Mouse (Mus musculus) liver, adult 2 months (tissue): Measurements from ENCODE around the gene Dmpk. TPM values are rescaled to one million over a fixed set of nuclear protein-coding genes. Genes with fewer than 3 reads are reported as not detected.

Experiments
- DNase-seq: peaks from one replicate; pipeline ENCODE4 v3.0.0-alpha.2; 2011; ENCODE audit warnings: low read depth, low spot score; ENCODE audit errors: extremely low read depth
- H3K27ac ChIP-seq: fragments of 200-500 bp; replicated peaks from 2 replicates; pipeline ENCODE4 v1.5.1; 2012; ENCODE audit warnings: low read depth, mild to moderate bottlenecking, control low read depth, inconsistent platforms, low read length; ENCODE audit not compliant: insufficient read depth
- H3K27me3 ChIP-seq: fragments of 200-500 bp; 2 replicates; pipeline ENCODE4 v1.6.1; 2012; ENCODE audit warnings: mild to moderate bottlenecking, moderate library complexity, low read length, inconsistent platforms; ENCODE audit not compliant: control insufficient read depth, insufficient read depth
- H3K36me3 ChIP-seq: fragments of 200-500 bp; 2 replicates; pipeline ENCODE4 v1.6.1; 2012; ENCODE audit warnings: low read length, inconsistent platforms; ENCODE audit not compliant: control insufficient read depth, insufficient read depth
- H3K4me1 ChIP-seq: fragments of 200-500 bp; 2 replicates; pipeline ENCODE4 v1.6.1; 2011; ENCODE audit warnings: low read length; ENCODE audit not compliant: control insufficient read depth, insufficient read depth
- H3K4me3 ChIP-seq: fragments of 200-500 bp; 2 replicates; pipeline ENCODE4 v1.5.1; 2011; ENCODE audit warnings: low read depth, mild to moderate bottlenecking, control low read depth, low read length, moderate library complexity; ENCODE audit not compliant: insufficient read depth
- H3K79me2 ChIP-seq: fragments of 200-500 bp; 2 replicates; pipeline ENCODE4 v1.6.1; 2012; ENCODE audit warnings: inconsistent platforms, mild to moderate bottlenecking, low read length, moderate library complexity; ENCODE audit not compliant: control insufficient read depth, insufficient read depth
- H3K9ac ChIP-seq: fragments of 200-500 bp; 2 replicates; pipeline ENCODE4 v1.6.1; 2012; ENCODE audit warnings: low read depth, mild to moderate bottlenecking, control low read depth, inconsistent platforms, low read length
- CTCF ChIP-seq: fragments of 200-500 bp; IDR thresholded peaks from 2 replicates; pipeline ENCODE4 v1.5.1; 2011; ENCODE audit warnings: low read depth, low read length, control low read depth
- POLR2A ChIP-seq: fragments of 200-500 bp; IDR thresholded peaks from 2 replicates; pipeline ENCODE4 v1.6.1; 2011; ENCODE audit warnings: low read length, control low read depth; ENCODE audit not compliant: insufficient read depth; ENCODE audit errors: extremely low read depth
- WGBS: fragments of 180-500 bp; shearing (Covaris S2); methylation state at CpG from one replicate; pipeline ENCODE4 v1.1.7; 2018; 5-methylcytosine and 5-hydroxymethylcytosine counted together
- polyA plus RNA-seq: library from polyadenylated mRNA; depleted of rRNA; stranded (reverse); fragments of >200 nt; gene quantifications from 2 replicates; pipeline ENCODE4 v1.2.3, GENCODE M21; 2012
- total RNA-seq: library from RNA; depleted of rRNA; stranded (reverse); fragments of >200 nt; gene quantifications from 2 replicates; pipeline ENCODE4 v1.2.3, GENCODE M21; 2014

Gene Dmpk
- total and polyA plus RNA-seq, 2 experiments = 13.6 to 76.4 TPM

DNA sequence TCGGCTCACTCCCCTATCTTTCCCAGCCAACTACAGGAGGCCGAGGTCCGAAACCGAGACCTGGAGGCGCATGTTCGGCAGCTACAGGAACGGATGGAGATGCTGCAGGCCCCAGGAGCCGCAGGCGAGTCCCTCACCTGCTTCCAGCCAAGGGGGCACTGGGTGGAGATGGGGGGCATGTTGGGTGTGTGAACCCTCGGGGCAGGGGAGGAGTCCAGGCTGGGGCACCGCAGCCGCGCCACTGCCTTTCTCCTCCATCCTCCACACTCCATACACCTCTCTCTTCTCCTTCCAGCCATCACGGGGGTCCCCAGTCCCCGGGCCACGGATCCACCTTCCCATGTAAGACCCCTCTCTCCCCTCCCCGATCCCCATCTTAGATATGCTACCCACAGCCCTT, 8.3 kb downstream of the Dmpk start:
- no peak for DNase-seq
- H3K4me1 ChIP-seq = peaks cover 8% of the 10 kb centered on the region
- no peak overlapping the region for H3K27ac ChIP-seq
- H3K79me2 ChIP-seq = peaks cover 3% of the 10 kb centered on the region; the same call in 1 of the 2 replicates
- H3K4me3 ChIP-seq = no peak overlapping the region
- TF ChIP-seq CTCF (no peak), POLR2A (no peak)
- H3K36me3 ChIP-seq = no peaks in the 10 kb centered on the region
- H3K9ac ChIP-seq = no peak overlapping the region
- WGBS = 84% methylated on average over 17 of the region's 17 CpGs
- no peaks in the 10 kb centered on the region for H3K27me3 ChIP-seq

DNA sequence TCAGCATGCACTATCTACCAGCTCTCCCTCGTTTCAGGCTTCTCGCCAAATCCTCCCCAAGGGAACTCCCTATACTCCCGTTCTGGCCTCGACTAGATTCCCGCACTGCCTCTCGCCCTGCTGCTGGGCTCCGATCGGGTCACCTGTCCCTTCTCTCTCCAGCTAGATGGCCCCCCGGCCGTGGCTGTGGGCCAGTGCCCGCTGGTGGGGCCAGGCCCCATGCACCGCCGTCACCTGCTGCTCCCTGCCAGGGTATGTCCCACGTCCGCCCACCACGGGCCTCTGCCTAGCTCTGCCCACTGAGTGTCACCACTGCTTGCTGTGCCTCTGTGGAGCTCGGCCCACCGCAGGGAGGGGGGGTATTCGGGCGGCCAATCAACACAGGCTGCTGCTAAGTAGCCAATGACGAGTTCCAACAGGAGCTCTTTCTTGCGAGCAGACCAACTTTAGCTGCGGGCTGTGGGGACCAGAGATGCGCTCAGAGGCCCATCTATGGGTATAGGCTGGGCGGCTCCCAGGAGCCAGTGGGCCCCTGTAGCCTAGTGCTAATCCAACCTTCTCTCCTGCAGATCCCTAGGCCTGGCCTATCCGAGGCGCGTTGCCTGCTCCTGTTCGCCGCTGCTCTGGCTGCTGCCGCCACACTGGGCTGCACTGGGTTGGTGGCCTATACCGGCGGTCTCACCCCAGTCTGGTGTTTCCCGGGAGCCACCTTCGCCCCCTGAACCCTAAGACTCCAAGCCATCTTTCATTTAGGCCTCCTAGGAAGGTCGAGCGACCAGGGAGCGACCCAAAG, 8.9 kb downstream of the Dmpk start:
- DNase-seq = no peak
- H3K9ac ChIP-seq = peak overlapping the region; percentile 18; the same call in 1 of the 2 replicates
- no peaks in the 10 kb centered on the region for H3K27me3 ChIP-seq
- peaks cover 3% of the 10 kb centered on the region; the same call in 1 of the 2 replicates for H3K79me2 ChIP-seq
- peak overlapping the region; percentile 46; the same call in 1 of the 2 replicates for H3K4me3 ChIP-seq
- 35% methylated on average over 38 of the region's 38 CpGs for whole genome bisulfite sequencing
- H3K27ac ChIP-seq = no peak overlapping the region
- no peaks in the 10 kb centered on the region for H3K36me3 ChIP-seq
- peaks cover 8% of the 10 kb centered on the region for H3K4me1 ChIP-seq
- TF ChIP-seq POLR2A = no peak
- TF ChIP-seq CTCF = no peak

DNA sequence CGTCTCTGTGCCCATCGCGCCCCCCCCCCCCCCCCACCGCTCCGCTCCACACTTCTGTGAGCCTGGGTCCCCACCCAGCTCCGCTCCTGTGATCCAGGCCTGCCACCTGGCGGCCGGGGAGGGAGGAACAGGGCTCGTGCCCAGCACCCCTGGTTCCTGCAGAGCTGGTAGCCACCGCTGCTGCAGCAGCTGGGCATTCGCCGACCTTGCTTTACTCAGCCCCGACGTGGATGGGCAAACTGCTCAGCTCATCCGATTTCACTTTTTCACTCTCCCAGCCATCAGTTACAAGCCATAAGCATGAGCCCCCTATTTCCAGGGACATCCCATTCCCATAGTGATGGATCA, 9.5 kb downstream of the Dmpk start:
- WGBS = 2% methylated on average over 15 of the region's 15 CpGs
- Histone ChIP-seq H3K79me2 (peaks cover 3% of the 10 kb centered on the region; the same call in 1 of the 2 replicates), H3K36me3 (no peaks in the 10 kb centered on the region), H3K27me3 (no peaks in the 10 kb centered on the region), H3K4me3 (peak overlapping the region; percentile 46), H3K27ac (peak overlapping the region; percentile 69), H3K4me1 (peaks cover 8% of the 10 kb centered on the region), H3K9ac (peak overlapping the region; percentile 52)
- peak; percentile 47 for DNase-seq
- peak; percentile 93 for TF ChIP-seq CTCF
- TF ChIP-seq POLR2A = no peak

DNA sequence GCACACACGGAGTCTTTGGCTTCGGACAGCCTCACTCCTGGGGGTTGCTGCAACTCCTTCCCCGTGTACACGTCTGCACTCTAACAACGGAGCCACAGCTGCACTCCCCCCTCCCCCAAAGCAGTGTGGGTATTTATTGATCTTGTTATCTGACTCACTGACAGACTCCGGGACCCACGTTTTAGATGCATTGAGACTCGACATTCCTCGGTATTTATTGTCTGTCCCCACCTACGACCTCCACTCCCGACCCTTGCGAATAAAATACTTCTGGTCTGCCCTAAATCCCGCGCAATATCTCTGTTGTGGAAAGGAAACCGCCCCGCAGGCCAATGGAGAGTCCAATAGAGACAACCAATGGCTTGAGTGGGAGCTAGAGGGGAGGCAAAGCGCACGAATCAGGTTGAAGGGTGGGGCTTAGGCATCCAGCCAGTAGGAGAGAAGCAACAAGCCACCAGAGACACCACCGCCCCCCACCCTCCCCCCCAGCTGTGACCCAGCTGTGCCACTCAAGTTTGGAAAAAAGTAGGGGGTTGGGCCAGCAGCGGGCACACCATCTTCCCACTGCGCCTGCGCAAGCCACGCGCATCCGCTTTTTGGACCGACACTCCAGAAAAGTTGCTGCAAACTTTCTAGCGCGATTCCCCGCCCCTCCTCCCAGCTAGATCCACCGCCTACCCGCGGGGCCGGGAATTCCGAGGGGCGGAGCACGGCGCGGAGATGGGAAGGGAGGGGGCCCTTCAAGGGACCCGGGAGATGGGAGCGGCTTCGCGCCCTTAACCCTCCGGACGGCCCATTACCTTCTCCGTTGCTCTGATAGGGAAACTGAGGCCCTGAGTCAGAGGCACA, 10.1 kb downstream of the Dmpk start:
- peaks cover 8% of the 10 kb centered on the region for H3K4me1 ChIP-seq
- TF ChIP-seq POLR2A (peak; percentile 60), CTCF (no peak)
- no peaks in the 10 kb centered on the region for H3K27me3 ChIP-seq
- peaks cover 3% of the 10 kb centered on the region; the same call in 1 of the 2 replicates for H3K79me2 ChIP-seq
- WGBS = under 1% methylated on average over 45 of the region's 45 CpGs
- peak; percentile 95 for DNase-seq
- peak overlapping the region; percentile 86 for H3K27ac ChIP-seq
- peak overlapping the region; percentile 76 for H3K4me3 ChIP-seq
- peak overlapping the region; percentile 87 for H3K9ac ChIP-seq
- no peaks in the 10 kb centered on the region for H3K36me3 ChIP-seq

DNA sequence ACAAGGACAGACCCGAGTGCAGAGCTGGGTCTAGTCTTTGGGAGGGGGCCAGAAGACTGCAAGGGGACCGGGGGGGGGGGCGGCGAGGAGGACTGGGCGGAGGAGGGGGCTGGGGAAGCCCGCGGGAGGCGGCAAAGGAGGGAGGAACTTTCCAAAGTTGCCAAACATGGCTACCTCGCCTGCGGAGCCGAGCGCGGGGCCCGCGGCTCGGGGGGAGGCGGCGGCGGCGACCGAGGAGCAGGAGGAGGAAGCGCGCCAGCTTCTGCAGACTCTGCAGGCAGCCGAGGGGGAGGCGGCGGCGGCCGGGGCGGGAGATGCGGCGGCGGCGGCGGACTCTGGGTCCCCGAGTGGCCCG, 10.8 kb downstream of the Dmpk start, which contains the start of gene Six5:
TSS of gene Six5 (plus strand) at position 124 of the 355 bp plus-strand sequence.
- Histone ChIP-seq H3K4me3 (peak within 1 kb of the TSS; percentile 76), H3K27ac (peak within 1 kb of the TSS; percentile 86), H3K9ac (peak within 1 kb of the TSS; percentile 87), H3K36me3 (no peaks in the 10 kb centered on the region), H3K79me2 (peaks cover 3% of the 10 kb centered on the region; the same call in 1 of the 2 replicates), H3K4me1 (peaks cover 8% of the 10 kb centered on the region), H3K27me3 (no peaks in the 10 kb centered on the region)
- WGBS = under 1% methylated on average over 19 of the region's 36 CpGs
- no peak for DNase-seq
- no peak for TF ChIP-seq POLR2A
- no peak for TF ChIP-seq CTCF
